Mouse (Mus musculus): ENCODE data around the gene Mier3. TPM values are rescaled to one million over a fixed set of nuclear protein-coding genes. Genes with fewer than 3 reads are reported as not detected.
A peak's percentile ranks its signal among the peaks of the same experiment; 100 is the strongest.

The Mier3 gene
- total RNA-seq, 1 experiment from 2014 or later = 80.4 TPM

- no peak for ATAC-seq (replicated peaks in 1 of 2; ENCODE audit: insufficient read depth in 1 of 2, low FRiP score in 2 of 2, low TSS enrichment in 1 of 2, low read depth in 1 of 2, poor library complexity in 2 of 2, severe bottlenecking in 2 of 2)
Measured at GRCm38 (mm10) chr13:111746831-111747230, 66.1 kb downstream of the Mier3 start.

- ATAC-seq (replicated peaks in 1 of 2; ENCODE audit: insufficient read depth in 1 of 2, low FRiP score in 2 of 2, low TSS enrichment in 1 of 2, low read depth in 1 of 2, poor library complexity in 2 of 2, severe bottlenecking in 2 of 2) = no peak
Measured at GRCm38 (mm10) chr13:111748301-111749062, 67.7 kb downstream of the Mier3 start.

DNA sequence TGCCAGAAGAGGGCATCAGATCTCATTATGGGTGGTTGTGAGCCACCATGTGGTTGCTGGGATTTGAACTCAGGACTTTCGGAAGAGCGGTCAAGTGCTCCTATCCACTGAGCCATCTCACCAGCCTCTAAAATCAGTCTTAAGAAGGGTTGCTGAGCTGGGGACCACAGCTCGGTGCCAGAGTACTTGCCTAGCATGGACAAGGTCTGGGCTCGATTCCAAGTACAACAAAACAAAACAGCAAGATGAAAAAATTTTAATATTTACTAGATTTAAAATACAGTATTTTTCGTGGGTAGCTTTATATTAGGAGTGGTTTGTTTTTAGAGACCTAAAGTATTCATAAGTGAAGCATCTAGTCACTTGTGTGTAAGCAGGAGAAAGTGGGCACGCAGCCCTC is 72.5 kb downstream of the Mier3 start:
- no peak for ATAC-seq (replicated peaks in 1 of 2; ENCODE audit: insufficient read depth in 1 of 2, low FRiP score in 2 of 2, low TSS enrichment in 1 of 2, low read depth in 1 of 2, poor library complexity in 2 of 2, severe bottlenecking in 2 of 2)

- no peak for ATAC-seq (replicated peaks in 1 of 2; ENCODE audit: insufficient read depth in 1 of 2, low FRiP score in 2 of 2, low TSS enrichment in 1 of 2, low read depth in 1 of 2, poor library complexity in 2 of 2, severe bottlenecking in 2 of 2)
Measured at GRCm38 (mm10) chr13:111755377-111755776, 74.6 kb downstream of the Mier3 start.

DNA sequence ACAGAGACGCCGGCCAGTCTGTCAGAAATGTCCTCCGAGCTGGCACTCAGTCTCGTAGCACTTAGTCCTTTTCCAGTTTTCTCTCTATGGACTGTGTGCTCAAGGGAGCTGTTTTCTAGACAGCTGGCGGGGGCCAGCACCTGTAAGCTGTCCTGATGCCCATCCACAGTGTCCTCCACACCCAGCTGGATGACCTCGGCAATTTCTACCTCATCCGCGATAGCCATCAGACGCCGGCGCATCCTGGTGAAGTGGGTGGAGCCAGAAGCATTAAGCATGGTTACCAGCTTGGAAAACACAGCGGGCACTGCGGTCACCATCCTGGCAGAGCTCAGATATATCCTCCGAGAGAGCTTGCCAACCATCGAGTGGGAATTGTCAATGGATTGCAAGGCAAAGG is 75.2 kb downstream of the Mier3 start:
- ATAC-seq (replicated peaks in 1 of 2; ENCODE audit: insufficient read depth in 1 of 2, low FRiP score in 2 of 2, low TSS enrichment in 1 of 2, low read depth in 1 of 2, poor library complexity in 2 of 2, severe bottlenecking in 2 of 2) = 0 out of 4 replicates have a peak, but pooled peaks of 1 of the 2 experiments have one; percentile 17

DNA sequence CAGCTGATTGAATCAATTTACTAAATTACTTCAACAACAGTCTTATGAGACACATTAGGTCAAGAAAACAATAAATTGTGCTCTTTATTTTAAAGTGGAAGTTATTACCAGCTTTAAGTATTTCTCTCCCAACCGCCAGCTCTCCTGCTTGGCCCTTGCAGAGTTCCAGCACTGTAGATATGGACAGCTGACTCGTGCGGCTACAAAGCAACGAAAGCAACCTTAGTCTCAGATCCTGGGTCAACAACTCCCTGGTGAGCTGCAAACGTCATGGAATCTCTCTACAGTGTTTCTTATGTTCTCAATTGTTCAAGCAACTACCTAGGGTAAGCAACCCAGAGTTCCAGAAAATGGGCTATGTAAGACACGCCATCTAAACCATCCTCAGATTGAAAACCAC is 76.2 kb downstream of the Mier3 start:
- ATAC-seq (replicated peaks in 1 of 2; ENCODE audit: insufficient read depth in 1 of 2, low FRiP score in 2 of 2, low TSS enrichment in 1 of 2, low read depth in 1 of 2, poor library complexity in 2 of 2, severe bottlenecking in 2 of 2) = no peak

- ATAC-seq (replicated peaks in 1 of 2; ENCODE audit: insufficient read depth in 1 of 2, low FRiP score in 2 of 2, low TSS enrichment in 1 of 2, low read depth in 1 of 2, poor library complexity in 2 of 2, severe bottlenecking in 2 of 2) = peak in 1 of 2 experiments; percentile 64; a peak in 3 of 4 replicates
Measured at GRCm38 (mm10) chr13:111762526-111762925, 81.7 kb downstream of the Mier3 start.

Other genes with a start within 250 kb of the Mier3 start
- 207 and 211 TPM in 2 replicates for gene Gpbp1, start 190.9 kb upstream of the Mier3 start, total RNA-seq (2017)
- not detected in 2 replicates for gene Gm49496, start 131.0 kb upstream of the Mier3 start, total RNA-seq (2017)
- not detected in 2 replicates for gene Gm10198, start 88.2 kb upstream of the Mier3 start, total RNA-seq (2017)
- 32.5 and 65.6 TPM in 2 replicates for gene Map3k1, start 128.0 kb downstream of the Mier3 start, total RNA-seq (2017)